Mouse (Mus musculus) stomach, postnatal 0 days (tissue): ENCODE results near the gene Stap2. TPM values are rescaled to one million over a fixed set of nuclear protein-coding genes. Genes with fewer than 3 reads are reported as not detected.

Experiments
- ATAC-seq: fragments of 200-750 bp; cut with Nextera tagmentation; 2 replicates; pipeline ENCODE4 v1.8.0; 2017; ENCODE audit not compliant: low FRiP score, low TSS enrichment
- DNase-seq: peaks from one replicate; pipeline ENCODE4 v3.0.0-alpha.2; 2016; ENCODE audit warnings: low spot score
- H3K27ac ChIP-seq: fragments of 300-500 bp; sonication (generic); replicated peaks from 2 replicates; pipeline ENCODE4 v1.5.1; 2014; ENCODE audit warnings: mild to moderate bottlenecking, control low read depth
- H3K27me3 ChIP-seq: fragments of 300-500 bp; sonication (generic); 2 replicates; pipeline ENCODE4 v1.6.1; 2014; ENCODE audit warnings: low read length; ENCODE audit not compliant: control insufficient read depth, insufficient read depth
- H3K36me3 ChIP-seq: fragments of 300-500 bp; sonication (generic); 2 replicates; pipeline ENCODE4 v1.6.1; 2014; ENCODE audit warnings: low read length, mixed read lengths; ENCODE audit not compliant: control insufficient read depth, insufficient read depth
- H3K4me1 ChIP-seq: fragments of 300-500 bp; sonication (generic); replicated peaks from 2 replicates; pipeline ENCODE4 v1.6.1; 2014; ENCODE audit warnings: antibody characterized with exemption; ENCODE audit not compliant: control insufficient read depth, insufficient read depth
- H3K4me2 ChIP-seq: fragments of 300-500 bp; sonication (generic); replicated peaks from 2 replicates; pipeline ENCODE4 v1.6.1; 2014; ENCODE audit warnings: low read depth, mild to moderate bottlenecking, control low read depth, moderate library complexity
- H3K4me3 ChIP-seq: fragments of 300-500 bp; sonication (generic); 2 replicates; pipeline ENCODE4 v1.5.1; 2014; ENCODE audit warnings: low read depth, low read length, control low read depth
- H3K9ac ChIP-seq: fragments of 300-500 bp; sonication (generic); 2 replicates; pipeline ENCODE4 v1.6.1; 2014; ENCODE audit warnings: mild to moderate bottlenecking, low read length, control low read depth, mixed read lengths
- H3K9me3 ChIP-seq: fragments of 300-500 bp; sonication (generic); 2 replicates; pipeline ENCODE4 v1.6.1; 2016; ENCODE audit warnings: low read length; ENCODE audit not compliant: control insufficient read depth
- CTCF ChIP-seq: IDR thresholded peaks from 2 replicates; pipeline ENCODE4 v1.5.1; 2016; ENCODE audit warnings: antibody characterized with exemption, low read depth, mild to moderate bottlenecking, moderate library complexity
- EP300 ChIP-seq: optimal IDR thresholded peaks from 2 replicates; pipeline ENCODE3; 2016; ENCODE audit warnings: antibody characterized with exemption
- WGBS: fragments of 180-500 bp; shearing (Covaris S2); extraction: QIAGEN DNeasy Blood & Tissue Kit; methylation state at CpG from one replicate; pipeline ENCODE4 v1.1.7; 2014; 5-methylcytosine and 5-hydroxymethylcytosine counted together
- polyA plus RNA-seq: library from polyadenylated mRNA; unstranded; fragments of >200 nt; fragmentation: Nextera tagmentation; extraction: Ambion mirVana; gene quantifications from 2 replicates; pipeline ENCODE4 v1.2.1, GENCODE M21; 2015

The Stap2 gene
- polyA plus RNA-seq, 1 experiment from 2014 or later, result 44.2 TPM

- Histone ChIP-seq H3K27me3 (no peaks in the 10 kb centered on the region), H3K4me1 (no peaks in the 10 kb centered on the region), H3K9ac (no peak overlapping the region), H3K36me3 (peaks cover 36% of the 10 kb centered on the region), H3K9me3 (no peaks in the 10 kb centered on the region), H3K4me2 (no peak overlapping the region), H3K27ac (no peak overlapping the region), H3K4me3 (no peak overlapping the region)
- 64% methylated on average over 20 of the region's 20 CpGs for WGBS
- peak; percentile 72 for ATAC-seq
- no peak for TF ChIP-seq EP300
- TF ChIP-seq CTCF, result peak; percentile 77
- DNase-seq, result peak; percentile 68
Measured at GRCm38 (mm10) chr17:56018347-56019131, 13.2 kb upstream of the Stap2 start.

- 87% methylated on average over 7 of the region's 7 CpGs for WGBS
- H3K36me3 ChIP-seq, result peaks cover 40% of the 10 kb centered on the region
- DNase-seq, result no peak
Measured at GRCm38 (mm10) chr17:56017848-56018247, 12.5 kb upstream of the Stap2 start.

DNA sequence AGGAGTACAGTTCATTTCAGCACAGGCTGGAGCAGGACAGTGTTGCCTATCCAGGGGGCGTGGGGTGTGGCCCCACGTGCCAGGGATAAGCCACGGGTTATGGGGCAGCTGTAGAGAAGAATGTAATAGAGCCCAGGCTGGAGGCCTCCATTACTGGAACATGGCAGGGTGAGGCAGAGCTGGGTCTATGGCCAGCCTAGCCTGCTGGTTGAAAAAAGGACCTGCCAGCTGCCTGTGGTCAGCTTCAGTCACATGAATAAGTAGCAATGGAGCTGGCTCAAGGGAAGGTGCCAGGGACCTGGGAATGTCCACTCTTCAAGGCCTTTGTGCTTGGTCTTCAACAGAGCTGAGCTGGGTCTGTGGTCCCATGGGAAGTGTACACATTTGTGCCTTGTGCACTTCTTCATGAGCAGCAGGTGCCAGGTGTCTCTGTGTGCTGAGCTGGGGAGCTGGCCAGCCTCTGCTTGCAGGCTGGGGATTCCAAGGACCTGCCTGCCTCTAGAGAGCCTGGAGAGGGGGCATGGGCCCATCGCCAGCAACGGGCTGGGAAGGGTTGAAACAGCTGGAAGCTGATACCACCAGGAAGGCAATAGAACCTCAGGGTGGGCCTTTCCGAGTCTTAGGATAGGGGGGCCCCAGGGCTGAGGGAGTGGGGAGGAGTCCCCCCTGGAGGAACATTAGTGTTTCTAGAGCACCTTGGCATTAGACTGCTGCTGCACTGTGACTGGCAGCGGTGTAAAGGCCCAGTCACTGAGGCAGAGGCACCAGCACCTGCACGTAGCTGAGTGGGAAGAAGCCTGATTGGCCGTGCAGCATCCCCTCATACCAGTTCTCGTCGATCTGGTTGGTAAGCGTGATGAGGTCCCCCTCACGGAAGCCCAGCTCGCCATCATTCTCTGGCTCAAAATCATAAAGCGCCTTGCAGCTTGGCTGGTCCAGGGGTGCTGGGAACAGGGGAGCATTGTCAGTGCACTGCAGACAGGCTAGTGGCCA lies 11.7 kb upstream of the Stap2 start:
- Histone ChIP-seq H3K27me3 (no peaks in the 10 kb centered on the region), H3K27ac (no peak overlapping the region), H3K9me3 (no peaks in the 10 kb centered on the region), H3K4me1 (no peaks in the 10 kb centered on the region), H3K36me3 (peaks cover 40% of the 10 kb centered on the region), H3K4me2 (no peak overlapping the region), H3K9ac (no peak overlapping the region), H3K4me3 (no peak overlapping the region)
- 74% methylated on average over 15 of the region's 15 CpGs for WGBS
- TF ChIP-seq CTCF, result no peak
- ATAC-seq (no peak), DNase-seq (no peak)

More at GRCm38 (mm10) chr17:56017848-56018247, 12.5 kb upstream of the Stap2 start:
- Histone ChIP-seq H3K4me2 (no peak overlapping the region), H3K4me3 (no peak overlapping the region), H3K9me3 (no peaks in the 10 kb centered on the region), H3K27ac (no peak overlapping the region), H3K4me1 (no peaks in the 10 kb centered on the region), H3K27me3 (no peaks in the 10 kb centered on the region), H3K9ac (no peak overlapping the region)
- TF ChIP-seq EP300 (no peak), CTCF (no peak)
- ATAC-seq, result no peak

- Histone ChIP-seq H3K36me3 (peaks cover 40% of the 10 kb centered on the region), H3K9me3 (no peaks in the 10 kb centered on the region)
- no peak for ATAC-seq
Measured at GRCm38 (mm10) chr17:56016382-56016781, 11.0 kb upstream of the Stap2 start.

GRCm38 (mm10) chr17:56015293-56015692 lies 9.9 kb upstream of the Stap2 start:
- no peaks in the 10 kb centered on the region for H3K27me3 ChIP-seq
- WGBS, result 92% methylated on average over 9 of the region's 9 CpGs
- no peak overlapping the region for H3K4me3 ChIP-seq
- TF ChIP-seq EP300, result no peak
- no peak for TF ChIP-seq CTCF
- no peak overlapping the region for H3K4me2 ChIP-seq
- peaks cover 2% of the 10 kb centered on the region; the same call in 1 of the 2 replicates for H3K4me1 ChIP-seq
- no peaks in the 10 kb centered on the region for H3K9me3 ChIP-seq
- ATAC-seq (no peak), DNase-seq (no peak)
- H3K9ac ChIP-seq, result no peak overlapping the region
- H3K27ac ChIP-seq, result no peak overlapping the region
- peaks cover 40% of the 10 kb centered on the region for H3K36me3 ChIP-seq

More at GRCm38 (mm10) chr17:56016382-56016781, 11.0 kb upstream of the Stap2 start:
- 87% methylated on average over 8 of the region's 8 CpGs for WGBS
- H3K4me3 ChIP-seq, result no peak overlapping the region
- DNase-seq, result no peak
- H3K27ac ChIP-seq, result no peak overlapping the region
- no peak overlapping the region for H3K9ac ChIP-seq
- H3K4me2 ChIP-seq, result no peak overlapping the region
- TF ChIP-seq CTCF (no peak), EP300 (no peak)
- H3K4me1 ChIP-seq, result no peaks in the 10 kb centered on the region
- no peaks in the 10 kb centered on the region for H3K27me3 ChIP-seq
